Mouse (Mus musculus) left cerebral cortex, postnatal 4 days (tissue): ENCODE measurements around the gene Nexn. TPM values are rescaled to one million over a fixed set of nuclear protein-coding genes. Genes with fewer than 3 reads are reported as not detected.
"Not testable (repeated sequence)": the region's sequence is repeated elsewhere in the genome, so short reads cannot be mapped to it uniquely, and the experiment has no call there.

Experiments used
- DNase-seq: peaks from one replicate; pipeline ENCODE4 v3.0.0-alpha.2; 2022
- intact Hi-C: fragments of 180-260 bp; cut with DNase I; formaldehyde crosslinking; loops from one replicate; pipeline ENCODE4 v1.15.1; 2025
- total RNA-seq, 2 experiments: library from RNA; stranded (reverse); gene quantifications; 2 replicates each; pipeline ENCODE4 v1.2.3; 2021

Gene Nexn
- total RNA-seq, 2 experiments from 2014 or later: 2.4 to 6.0 TPM

GRCm38 (mm10) chr3:152203411-152203810 lies 62.7 kb downstream of the Nexn start:
- intact Hi-C loops: no loop called here
- no peak for DNase-seq

- intact Hi-C loops: no loop called here
Observed at GRCm38 (mm10) chr3:152202942-152203341, 63.2 kb downstream of the Nexn start.

GRCm38 (mm10) chr3:152201651-152202050 lies 64.5 kb downstream of the Nexn start:
- no peak for DNase-seq
- intact Hi-C loops: no loop called here

More at GRCm38 (mm10) chr3:152202942-152203341, 63.2 kb downstream of the Nexn start:
- DNase-seq: no peak

DNA sequence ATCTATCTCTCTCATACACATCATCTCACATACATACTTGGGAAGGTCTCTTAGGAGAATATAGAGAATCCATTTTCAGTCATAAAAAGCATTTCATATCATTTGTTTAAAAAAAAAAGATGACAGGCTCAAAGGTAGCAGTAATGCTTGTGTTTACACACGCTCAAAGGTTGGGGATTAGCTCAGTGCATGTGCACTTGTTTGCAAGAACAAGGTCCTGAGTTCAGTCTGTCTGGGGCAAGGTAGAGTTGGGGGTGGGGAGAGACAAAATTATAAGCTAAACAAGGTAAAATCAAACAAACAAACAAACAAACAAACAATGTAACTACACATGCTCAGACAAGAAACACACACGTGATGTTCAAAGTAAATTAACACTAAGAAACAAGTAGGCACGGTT lies 65.0 kb downstream of the Nexn start:
- intact Hi-C loops: no loop called here
- DNase-seq: no peak

DNA sequence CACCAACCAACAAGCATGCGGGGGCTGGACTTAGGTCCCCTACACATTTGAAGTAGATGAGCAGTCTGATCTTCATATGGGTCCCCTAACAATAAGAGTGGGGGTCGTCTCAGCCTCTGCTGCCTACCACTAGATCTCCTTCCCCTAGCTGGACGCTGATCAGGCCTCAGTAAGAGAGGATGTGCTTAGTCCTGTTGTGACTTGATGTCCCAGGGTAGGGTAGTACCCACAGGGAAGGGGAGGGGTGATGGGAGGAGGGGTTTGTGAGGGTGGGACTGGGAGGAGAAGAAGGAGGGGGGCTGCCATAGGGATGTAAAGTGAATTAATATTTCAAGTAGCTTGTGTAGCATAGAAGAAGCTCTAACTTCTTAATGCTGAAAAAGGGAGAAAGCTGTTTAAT lies 67.0 kb downstream of the Nexn start:
- DNase-seq: no peak
- intact Hi-C loops: no loop called here

GRCm38 (mm10) chr3:152197246-152197645 lies 68.9 kb downstream of the Nexn start:
- DNase-seq, intact Hi-C loops: not testable (repeated sequence)

DNA sequence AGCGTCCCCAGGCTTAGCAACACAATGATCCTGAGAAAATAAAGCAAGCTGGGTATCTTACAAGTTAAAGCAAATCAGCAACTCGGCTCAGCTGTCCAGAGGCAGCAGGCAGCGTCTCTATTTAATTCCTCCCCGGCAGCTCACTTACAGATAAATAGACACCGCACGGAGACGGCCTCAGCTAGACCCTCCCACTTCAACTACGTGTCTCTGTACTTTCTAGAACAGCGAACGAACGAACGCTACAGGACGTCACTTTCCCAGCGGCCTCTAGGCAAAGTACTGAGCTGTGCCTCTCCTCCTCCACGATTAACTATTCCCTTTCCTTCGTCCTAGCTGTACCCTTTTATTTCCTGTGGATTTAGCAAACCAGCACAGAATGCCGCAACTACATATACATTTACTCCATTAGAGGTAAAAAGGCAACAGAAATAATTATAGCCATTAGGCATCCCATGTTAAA lies 72.5 kb downstream of the Nexn start:
- intact Hi-C loops: no loop called here
- DNase-seq: peak; percentile 74

DNA sequence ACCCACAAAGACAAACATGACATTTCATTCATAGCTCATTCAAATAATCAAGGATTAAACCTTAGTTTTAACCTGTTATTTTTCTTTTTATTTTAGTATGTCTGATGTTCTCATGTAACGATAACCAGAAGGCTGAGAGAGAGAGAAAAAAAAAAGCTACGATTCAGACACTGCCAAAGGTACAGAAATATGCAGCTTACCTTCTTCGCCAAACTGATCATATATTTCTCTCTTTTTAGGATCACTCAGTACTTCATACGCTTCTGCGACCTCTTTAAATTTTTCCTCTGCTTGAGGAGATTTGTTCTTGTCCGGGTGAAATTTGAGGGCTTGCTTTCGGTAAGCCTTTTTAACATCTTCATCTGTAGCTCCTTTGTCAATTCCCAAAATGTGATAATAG lies 73.0 kb downstream of the Nexn start:
- intact Hi-C loops: no loop called here
- DNase-seq: no peak

DNA sequence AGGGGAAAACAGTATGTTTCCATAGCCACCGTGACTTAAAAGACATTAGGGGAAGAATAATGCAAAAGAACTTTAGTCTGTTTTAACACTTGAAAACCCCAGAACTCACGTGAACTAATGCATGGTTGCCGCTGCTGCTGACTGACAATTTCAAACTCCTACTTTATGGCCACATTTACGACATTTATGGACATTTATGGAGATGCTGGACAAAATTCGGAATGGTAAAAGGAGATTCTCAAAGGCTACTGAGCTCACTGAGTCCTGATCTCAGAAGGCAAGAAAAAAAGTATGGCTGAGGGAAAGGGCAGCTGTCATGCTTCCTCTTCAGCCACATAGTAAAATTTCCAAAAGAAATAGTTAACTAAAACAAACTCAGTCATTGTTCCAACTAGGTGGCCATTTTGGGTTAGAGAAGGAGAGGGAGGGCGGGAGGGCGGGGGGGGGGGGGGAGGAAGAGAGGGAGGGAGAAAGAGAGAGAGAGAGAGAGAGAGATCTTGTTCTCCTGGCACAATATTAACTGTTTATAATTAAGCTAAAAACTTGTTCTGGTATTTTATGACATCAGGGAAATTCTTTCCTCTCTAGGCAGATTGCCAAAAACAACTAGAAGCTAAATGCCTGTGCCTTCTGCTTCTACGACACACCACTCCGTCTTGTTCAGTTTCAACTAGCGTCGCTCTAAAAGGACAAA lies 73.8 kb downstream of the Nexn start:
- no peak for DNase-seq
- intact Hi-C loops: no loop called here

DNA sequence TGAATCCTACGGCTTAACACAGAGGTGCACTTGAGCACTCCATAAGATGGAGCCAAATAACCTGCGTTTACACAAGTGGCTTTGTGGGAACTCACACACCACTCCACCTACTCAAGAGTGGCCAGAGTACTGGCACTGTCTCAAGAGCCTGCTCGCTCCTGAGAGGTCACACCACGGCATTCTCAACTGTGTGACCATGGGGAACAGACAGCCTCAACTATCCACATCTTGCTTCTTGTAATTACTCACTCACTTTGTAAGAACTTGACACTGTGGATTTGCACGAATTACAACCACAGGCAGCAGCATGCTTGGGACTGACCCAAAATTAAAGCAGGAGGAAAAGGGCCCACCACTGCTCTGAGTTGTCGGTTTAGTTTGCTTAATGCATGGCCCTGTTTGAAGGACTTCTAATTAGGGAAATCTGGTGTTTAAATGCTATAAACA lies 74.3 kb downstream of the Nexn start:
- no peak for DNase-seq
- intact Hi-C loops: no loop called here

GRCm38 (mm10) chr3:152190679-152191477 lies 75.3 kb downstream of the Nexn start:
- DNase-seq: no peak
- intact Hi-C loops: no loop called here

DNA sequence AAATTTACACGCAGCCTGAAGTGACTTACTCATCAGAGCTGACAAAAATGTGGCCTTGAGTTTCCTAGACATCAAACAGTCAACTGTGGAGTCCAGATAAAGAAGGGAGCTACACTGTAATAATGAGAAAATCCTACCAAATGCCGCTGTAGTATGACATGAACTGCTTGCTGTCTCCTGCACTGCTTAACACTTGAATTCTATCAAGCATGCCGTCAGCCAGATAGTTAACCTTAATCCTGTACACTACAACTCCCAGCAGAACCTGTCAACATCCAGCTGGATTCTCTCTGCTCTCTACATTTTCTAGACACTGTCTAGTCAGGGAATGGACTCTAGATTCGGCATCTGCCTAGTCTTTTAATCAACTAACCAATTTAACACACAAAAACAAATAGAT lies 76.8 kb downstream of the Nexn start:
- DNase-seq: no peak
- intact Hi-C loops: no loop called here

Other genes starting within 250 kb of the Nexn start
- 1 to 10 TPM; 4.0 to 7.3 TPM for gene Gipc2, start 100.1 kb downstream of the Nexn start, total RNA-seq
- gene Dnajb4, start 56.0 kb downstream of the Nexn start, total RNA-seq: 10 to 100 TPM; 38.4 to 42.9 TPM
- 100 to 1,000 TPM; 216 to 229 TPM for gene Fubp1, start 55.9 kb downstream of the Nexn start, total RNA-seq
- 10 to 100 TPM; 49.6 to 52.0 TPM for gene Miga1, start 74.1 kb upstream of the Nexn start, total RNA-seq
- 100 to 1,000 TPM; 120 to 129 TPM for gene Usp33, start 80.1 kb upstream of the Nexn start, total RNA-seq
- gene Zzz3, start 129.1 kb upstream of the Nexn start, total RNA-seq: 10 to 100 TPM; 38.1 to 41.0 TPM